Mouse (Mus musculus): ENCODE measurements around the gene Clca3a1.

DNA sequence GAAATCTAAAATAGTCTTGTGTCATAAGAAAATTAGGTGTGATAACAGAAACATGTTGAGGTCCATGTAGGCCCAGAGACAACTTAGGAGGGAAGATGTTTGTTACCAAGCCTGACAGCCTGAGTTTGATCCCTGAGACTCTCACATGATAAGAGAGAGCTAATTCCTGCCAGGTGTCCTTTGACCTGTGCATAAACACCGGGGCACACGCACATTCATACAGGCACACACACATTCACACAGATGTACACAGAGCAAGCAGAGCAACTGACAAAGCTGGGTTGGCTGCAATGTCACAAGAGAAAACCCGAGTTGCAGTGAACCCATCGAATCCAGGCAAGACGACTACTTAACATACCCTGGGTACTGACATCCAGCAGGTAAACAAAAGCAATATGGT, 52.2 kb downstream of the Clca3a1 start:
- no peak for TF ChIP-seq MYOD1 (IDR thresholded peaks at IDR 0.05; ENCODE audit: control insufficient read depth in 1 of 3, insufficient read length in 2 of 3, low read depth in 2 of 3)
- TF ChIP-seq MYOG (IDR thresholded peaks at IDR 0.05; ENCODE audit: control insufficient read depth in 1 of 3, insufficient read depth in 1 of 3, insufficient read length in 2 of 3, low read depth in 2 of 3) = no peak
- no peak for TF ChIP-seq USF1 (IDR thresholded peaks at IDR 0.05; ENCODE audit: low read depth)

Measured in myocyte (in vitro differentiated cells).